In genomic region chr19:6516153-6516552, GRCm38 (mm10) we compare ENCODE assay signal across 23 mouse cellular contexts. TPM values are rescaled to one million over a fixed set of nuclear protein-coding genes. Genes with fewer than 3 reads are reported as not detected.
DNase-seq lines count a peak whose midpoint lies in the region; ATAC-seq and TF ChIP-seq lines count a peak whose summit lies in the region.
"Had no signal": no experiment of that assay in that cellular context is flagged by ENCODE, and none has a peak within 500 bp of the region (broad histone marks: within the 10 kb centered on the region; RNA-seq: fewer than 3 reads in every experiment).

No protein-coding gene starts in this region.

- no peak for TF ChIP-seq POLR2A in ES-Bruce4 (IDR thresholded peaks at IDR 0.05; ENCODE audit: insufficient read depth, low read length)

- peak overlapping the region; percentile 70 for H3K27ac ChIP-seq in hindbrain, embryonic 10.5 days
- no peak overlapping the region for H3K27ac ChIP-seq in hindbrain, postnatal 0 days
- H3K27ac ChIP-seq in ES-Bruce4 (ENCODE audit: insufficient read depth, low read length), result no peak overlapping the region
- no peak overlapping the region for H3K27ac ChIP-seq in heart, embryonic 10.5 days
- H3K27ac ChIP-seq: forebrain, embryonic 12.5 days; heart, embryonic 15.5 days; intestine, embryonic 15.5 days; liver, embryonic 14.5 days; lung, embryonic 15.5 days; macrophage; midbrain, embryonic 12.5 days; neural tube, embryonic 12.5 days had no signal

- no peaks in the 10 kb centered on the region for H3K9me3 ChIP-seq in hindbrain, embryonic 10.5 days
- H3K9me3 ChIP-seq in hindbrain, postnatal 0 days (ENCODE audit: low read length), result no peaks in the 10 kb centered on the region
- no peaks in the 10 kb centered on the region for H3K9me3 ChIP-seq in ES-Bruce4 (replicated peaks; ENCODE audit: control insufficient read depth, insufficient read depth, low read length, poor library complexity, severe bottlenecking)
- H3K9me3 ChIP-seq in heart, embryonic 10.5 days, result no peaks in the 10 kb centered on the region
- H3K9me3 ChIP-seq: embryonic facial prominence, embryonic 10.5 days; forebrain, embryonic 12.5 days; G1E; heart, embryonic 15.5 days; intestine, embryonic 15.5 days; lung, embryonic 15.5 days; midbrain, embryonic 12.5 days; neural tube, embryonic 12.5 days had no signal

- no peak overlapping the region for H3K9ac ChIP-seq in hindbrain, postnatal 0 days (replicated peaks; ENCODE audit: low read length)
- peak overlapping the region; percentile 59; the same call in 1 of the 2 replicates for H3K9ac ChIP-seq in ES-Bruce4 (ENCODE audit: low read depth, poor library complexity, severe bottlenecking)
- H3K9ac ChIP-seq: forebrain, embryonic 12.5 days; heart, embryonic 15.5 days; intestine, embryonic 15.5 days; liver, embryonic 14.5 days; lung, embryonic 15.5 days; midbrain, embryonic 12.5 days; neural tube, embryonic 12.5 days had no signal

- peaks cover 26% of the 10 kb centered on the region for H3K27me3 ChIP-seq in hindbrain, embryonic 10.5 days (ENCODE audit: insufficient read depth, poor library complexity, severe bottlenecking)
- H3K27me3 ChIP-seq in hindbrain, postnatal 0 days (ENCODE audit: insufficient read depth, low read length), result no peaks in the 10 kb centered on the region
- no peaks in the 10 kb centered on the region for H3K27me3 ChIP-seq in ES-Bruce4 (ENCODE audit: control insufficient read depth, insufficient read depth, low read length, poor library complexity, severe bottlenecking)
- H3K27me3 ChIP-seq in heart, embryonic 10.5 days (ENCODE audit: insufficient read depth, poor library complexity, severe bottlenecking), result peaks cover 61% of the 10 kb centered on the region
- H3K27me3 ChIP-seq: forebrain, embryonic 12.5 days; midbrain, embryonic 12.5 days; neural tube, embryonic 12.5 days had no signal

- TF ChIP-seq EP300 in ES-Bruce4 (IDR thresholded peaks at IDR 0.05; ENCODE audit: insufficient read depth, low read depth, low read length), result no peak

- 55% methylated on average over 8 of the region's 8 CpGs for WGBS in hindbrain, embryonic 10.5 days
- WGBS in hindbrain, postnatal 0 days, result 49% methylated on average over 8 of the region's 8 CpGs
- 56% methylated on average over 8 of the region's 8 CpGs for WGBS in heart, embryonic 10.5 days

- H3K4me1 ChIP-seq in hindbrain, embryonic 10.5 days (replicated peaks), result peaks cover 86% of the 10 kb centered on the region
- H3K4me1 ChIP-seq in hindbrain, postnatal 0 days (ENCODE audit: insufficient read depth, low read length), result peaks cover 21% of the 10 kb centered on the region
- peaks cover 6% of the 10 kb centered on the region for H3K4me1 ChIP-seq in ES-Bruce4 (ENCODE audit: control insufficient read depth, insufficient read depth, low read length)
- H3K4me1 ChIP-seq in heart, embryonic 10.5 days, result peaks cover 39% of the 10 kb centered on the region
- H3K4me1 ChIP-seq: heart, embryonic 15.5 days had no signal

- no peak for ATAC-seq in hindbrain, postnatal 0 days
- ATAC-seq: intestine, embryonic 15.5 days had no signal

- no peak overlapping the region for H3K4me3 ChIP-seq in hindbrain, embryonic 10.5 days
- H3K4me3 ChIP-seq in hindbrain, postnatal 0 days (ENCODE audit: low read length), result no peak overlapping the region
- H3K4me3 ChIP-seq in ES-Bruce4 (ENCODE audit: low read depth, low read length), result peak overlapping the region; percentile 44
- H3K4me3 ChIP-seq in heart, embryonic 10.5 days, result no peak overlapping the region
- H3K4me3 ChIP-seq: embryonic facial prominence, embryonic 10.5 days; forebrain, embryonic 12.5 days; heart, embryonic 15.5 days; intestine, embryonic 15.5 days; lung, embryonic 15.5 days; midbrain, embryonic 12.5 days; neural tube, embryonic 12.5 days had no signal

- TF ChIP-seq CTCF in hindbrain, postnatal 0 days (IDR thresholded peaks at IDR 0.05; ENCODE audit: low read depth), result no peak
- no peak for TF ChIP-seq CTCF in ES-Bruce4 (IDR thresholded peaks at IDR 0.05; ENCODE audit: low read depth, low read length)

- peaks cover 36% of the 10 kb centered on the region for H3K36me3 ChIP-seq in hindbrain, embryonic 10.5 days
- peaks cover 49% of the 10 kb centered on the region for H3K36me3 ChIP-seq in hindbrain, postnatal 0 days (ENCODE audit: insufficient read depth, low read length)
- no peaks in the 10 kb centered on the region for H3K36me3 ChIP-seq in ES-Bruce4 (ENCODE audit: control insufficient read depth, insufficient read depth, low read length, poor library complexity, severe bottlenecking)
- no peaks in the 10 kb centered on the region for H3K36me3 ChIP-seq in heart, embryonic 10.5 days
- H3K36me3 ChIP-seq: G1E; heart, embryonic 15.5 days; intestine, embryonic 15.5 days; lung, embryonic 15.5 days had no signal

- H3K4me2 ChIP-seq in hindbrain, postnatal 0 days (ENCODE audit: low read depth, low read length), result no peak overlapping the region
- H3K4me2 ChIP-seq: forebrain, embryonic 12.5 days; heart, embryonic 15.5 days; intestine, embryonic 15.5 days; lung, embryonic 15.5 days; midbrain, embryonic 12.5 days; neural tube, embryonic 12.5 days had no signal

- DNase-seq in hindbrain, embryonic 10.5 days (ENCODE audit: low spot score), result no peak
- DNase-seq in hindbrain, postnatal 0 days (ENCODE audit: low spot score), result no peak
- peak; percentile 39 for DNase-seq in MN1 (ENCODE audit: low spot score)
- DNase-seq in cerebellum, postnatal 10 days, result peak; percentile 55 to 68
- no peak for DNase-seq in kidney, adult 8-10 months
- DNase-seq in heart, embryonic 10.5 days (ENCODE audit: low spot score), result no peak
- DNase-seq: gastrocnemius, postnatal 10 days; heart, adult 11 months; heart, postnatal 4 days; thymus, postnatal 14 days had no signal

RNA-seq across cellular contexts. Expression of gene Slc22a12, which starts 26.7 kb away (rescaled TPM):
- not detected in 2 replicates for polyA plus RNA-seq in hindbrain, embryonic 10.5 days (2016; fragmentation: Nextera tagmentation; extraction: Ambion mirVana)
- total RNA-seq in hindbrain, postnatal 0 days (2014; rRNA removed), result 0.21 and 1.2 TPM in 2 replicates
- 0.28 and 0.35 TPM in 2 replicates for polyA plus RNA-seq in hindbrain, postnatal 0 days (2015; fragmentation: Nextera tagmentation; extraction: Ambion mirVana)
- not detected in 2 replicates for polyA plus RNA-seq in ES-Bruce4 (2011; ENCODE audit: insufficient read depth, insufficient read length, low read depth, missing spikeins)
- polyA plus RNA-seq in heart, embryonic 10.5 days (2016; fragmentation: Nextera tagmentation; extraction: Ambion mirVana), result not detected in 2 replicates
- total RNA-seq: G1E; gastrocnemius, postnatal 10 days; heart, postnatal 4 days had no signal
- polyA plus RNA-seq: embryonic facial prominence, embryonic 10.5 days; forebrain, embryonic 12.5 days; G1E; heart, embryonic 15.5 days; limb, embryonic 14.5 days; liver, embryonic 14.5 days; macrophage; midbrain, embryonic 12.5 days; neural tube, embryonic 12.5 days; small intestine, adult 2 months had no signal

Comparison
In these comparisons a context has a peak if more than half of its experiments do, and no peak if none do; other contexts are left out.
1. DNase-seq: peak in MN1 (single experiment) and cerebellum, postnatal 10 days (2 of 2); none in hindbrain, embryonic 10.5 days (single experiment), hindbrain, postnatal 0 days (single experiment), kidney, adult 8-10 months (0 of 2) and heart, embryonic 10.5 days (single experiment).